Mouse (Mus musculus): ENCODE measurements around the gene 5330417C22Rik. TPM values are rescaled to one million over a fixed set of nuclear protein-coding genes. Genes with fewer than 3 reads are reported as not detected.
A peak's percentile ranks its signal among the peaks of the same experiment; 100 is the strongest.

5330417C22Rik gene
- polyA plus RNA-seq, 1 experiment from 2014 or later: 9.0 TPM

DNA sequence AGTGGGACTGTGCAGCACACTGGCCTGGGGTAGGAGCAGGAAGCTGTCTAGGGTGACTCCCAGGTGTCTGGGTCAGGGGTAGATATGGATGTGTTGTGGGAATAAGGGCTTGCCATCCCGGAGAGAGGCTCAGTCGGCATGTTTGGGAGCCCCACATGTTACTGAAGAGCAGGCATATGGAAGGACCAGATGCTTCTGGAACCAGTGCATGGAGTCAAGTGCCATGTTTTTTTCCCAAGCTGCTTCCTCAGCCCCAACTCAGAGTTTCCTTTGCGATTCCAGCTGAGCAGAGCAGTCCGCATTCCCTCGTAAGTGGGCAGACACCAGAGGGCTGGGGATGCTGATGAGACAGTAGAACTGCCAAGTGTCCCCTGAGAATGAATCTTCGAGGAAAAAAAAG lies 113.3 kb downstream of the 5330417C22Rik start:
- 32% methylated on average over 6 of the region's 6 CpGs for WGBS
- Histone ChIP-seq H3K27ac (ENCODE audit: low read depth) (no peak overlapping the region), H3K9me3 (ENCODE audit: low read depth, low read length) (no peaks in the 10 kb centered on the region), H3K4me2 (no peak overlapping the region), H3K27me3 (ENCODE audit: insufficient read depth, low read length) (no peaks in the 10 kb centered on the region), H3K4me3 (ENCODE audit: low read depth, low read length) (no peak overlapping the region), H3K36me3 (ENCODE audit: insufficient read depth) (peaks cover 30% of the 10 kb centered on the region), H3K9ac (no peak overlapping the region), H3K4me1 (ENCODE audit: insufficient read depth) (peaks cover 9% of the 10 kb centered on the region; the same call in 1 of the 2 replicates)
- ATAC-seq (ENCODE audit: insufficient read depth): no peak
- DNase-seq: no peak
- TF ChIP-seq CTCF (IDR thresholded peaks at IDR 0.05; ENCODE audit: low read depth): no peak

DNA sequence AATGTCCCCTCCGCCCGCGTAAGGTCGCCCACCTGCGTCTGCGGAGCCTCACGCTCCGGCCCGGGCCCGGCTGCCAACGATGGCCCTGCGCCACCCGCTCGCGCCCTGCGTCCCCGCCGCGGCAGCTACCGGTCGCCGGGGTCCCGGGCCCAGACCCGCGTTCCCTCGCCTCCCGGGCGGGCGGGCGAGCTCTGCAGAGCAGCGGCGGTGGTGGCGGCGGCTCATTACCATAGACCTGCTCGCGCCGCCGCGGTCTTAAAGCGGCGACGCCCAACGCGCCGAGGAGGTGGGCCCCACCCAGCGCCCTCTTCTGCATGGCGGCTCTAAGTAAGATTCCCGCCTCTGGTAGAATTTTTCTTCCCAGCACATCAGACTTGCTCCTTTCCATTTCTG lies 120.5 kb downstream of the 5330417C22Rik start:
- WGBS: under 1% methylated on average over 48 of the region's 48 CpGs
- H3K36me3 ChIP-seq (ENCODE audit: insufficient read depth): peaks cover 16% of the 10 kb centered on the region; the same call in 1 of the 2 replicates
- H3K4me2 ChIP-seq: peak overlapping the region; percentile 99
- H3K9me3 ChIP-seq (ENCODE audit: low read depth, low read length): peaks cover 19% of the 10 kb centered on the region; the same call in 1 of the 2 replicates
- ATAC-seq (ENCODE audit: insufficient read depth): peak; percentile 86
- H3K27ac ChIP-seq (ENCODE audit: low read depth): peak overlapping the region; percentile 55; the same call in 1 of the 2 replicates
- peak overlapping the region; percentile 68 for H3K9ac ChIP-seq
- peak overlapping the region; percentile 69 for H3K4me3 ChIP-seq (ENCODE audit: low read depth, low read length)
- TF ChIP-seq CTCF (IDR thresholded peaks at IDR 0.05; ENCODE audit: low read depth): no peak
- peaks cover 17% of the 10 kb centered on the region; the same call in 1 of the 2 replicates for H3K27me3 ChIP-seq (ENCODE audit: insufficient read depth, low read length)
- 0 out of 2 replicates have a peak, but pooled peaks cover 6% of the 10 kb centered on the region for H3K4me1 ChIP-seq (ENCODE audit: insufficient read depth)
- peak; percentile 92 for DNase-seq

DNA sequence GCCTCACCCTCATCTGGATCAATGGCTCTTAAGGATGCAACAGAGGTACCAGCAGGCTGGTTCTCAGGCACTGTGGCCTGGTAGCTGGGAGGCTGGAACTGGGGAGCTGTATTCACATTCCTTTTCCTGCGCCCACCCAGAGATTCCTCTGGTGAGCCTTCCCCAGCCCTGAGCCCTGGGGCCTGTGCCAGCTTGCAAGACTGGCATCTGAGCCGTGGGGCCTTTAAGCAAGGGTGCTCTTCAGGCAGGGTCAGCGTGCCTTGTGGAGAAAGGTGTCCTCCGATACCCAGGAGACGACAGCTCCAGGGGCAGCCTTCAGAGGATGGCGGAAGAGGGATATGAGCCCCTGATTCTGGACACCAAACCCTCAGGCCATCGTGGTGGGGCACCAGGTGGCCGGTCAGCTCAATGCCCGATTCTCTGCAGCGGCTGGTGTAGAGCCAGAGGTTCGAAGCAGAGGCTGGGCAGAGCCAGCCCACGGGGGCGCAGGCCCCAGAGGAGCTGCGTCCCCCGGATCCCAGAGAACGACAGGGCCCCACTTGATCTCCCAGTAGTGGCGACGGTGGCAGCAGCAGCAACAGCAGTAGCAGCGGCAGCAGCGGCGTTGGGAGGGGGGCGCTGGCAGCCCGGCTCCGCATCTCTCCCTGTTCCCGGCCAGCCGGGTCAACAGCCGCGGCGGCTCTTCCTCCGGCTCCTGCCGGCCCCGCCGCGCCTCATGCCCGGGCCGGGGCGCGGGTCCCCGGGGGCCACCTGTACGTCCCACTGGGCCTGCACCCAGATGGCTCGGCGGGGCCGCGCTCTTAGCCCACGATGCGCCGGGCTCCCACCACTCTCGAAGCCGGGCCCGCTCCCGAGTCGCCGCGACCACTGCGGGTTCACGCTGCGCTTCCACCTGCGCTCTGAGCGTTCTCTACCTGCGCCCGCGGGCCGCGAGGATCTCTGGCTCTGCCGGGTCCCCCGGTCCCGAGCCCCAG lies 121.2 kb downstream of the 5330417C22Rik start, which contains the start of gene Celsr2:
TSS of gene Celsr2 (minus strand) at position 696 of the 974 bp plus-strand sequence.
- ATAC-seq (ENCODE audit: insufficient read depth): peak; percentile 26

DNA sequence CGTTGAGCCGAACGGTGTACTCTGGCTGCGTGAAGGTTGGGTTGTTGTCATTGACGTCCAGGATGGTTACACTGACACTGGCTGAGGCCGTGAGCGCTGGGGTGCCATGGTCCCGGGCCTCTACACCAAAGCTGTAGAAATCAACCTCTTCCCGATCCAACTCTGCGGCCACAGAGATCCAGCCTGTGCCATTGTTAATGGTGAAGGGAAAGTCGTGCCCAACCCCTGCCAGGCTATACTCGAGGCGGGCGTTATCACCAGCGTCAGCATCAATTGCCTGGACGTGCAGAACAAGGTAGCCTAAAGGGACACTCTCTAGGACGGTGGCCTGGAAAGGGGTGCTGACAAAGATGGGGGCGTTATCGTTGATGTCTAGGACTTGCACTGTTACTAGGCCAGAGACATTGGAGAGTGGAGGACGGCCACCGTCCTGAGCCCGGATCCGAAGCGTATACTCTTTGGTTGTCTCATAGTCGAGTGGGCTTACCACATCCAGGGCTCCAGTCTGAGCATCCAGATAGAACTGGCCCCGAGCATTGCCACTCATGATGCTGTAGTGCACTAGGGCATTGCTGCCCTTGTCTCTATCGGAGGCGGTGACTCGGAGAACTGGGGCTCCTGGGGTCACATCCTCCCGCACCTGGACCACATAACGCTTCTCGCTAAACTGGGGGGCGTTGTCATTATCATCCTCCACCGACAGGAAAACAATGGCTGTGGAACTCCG lies 122.5 kb downstream of the 5330417C22Rik start:
- DNase-seq: no peak
- WGBS: 95% methylated on average over 35 of the region's 35 CpGs
- ATAC-seq (ENCODE audit: insufficient read depth): no peak
- Histone ChIP-seq H3K4me2 (no peak overlapping the region), H3K36me3 (ENCODE audit: insufficient read depth) (peaks cover 16% of the 10 kb centered on the region; the same call in 1 of the 2 replicates), H3K4me1 (ENCODE audit: insufficient read depth) (0 out of 2 replicates have a peak, but pooled peaks cover 6% of the 10 kb centered on the region), H3K4me3 (ENCODE audit: low read depth, low read length) (no peak overlapping the region), H3K9ac (no peak overlapping the region), H3K27me3 (ENCODE audit: insufficient read depth, low read length) (peaks cover 17% of the 10 kb centered on the region; the same call in 1 of the 2 replicates), H3K27ac (ENCODE audit: low read depth) (no peak overlapping the region), H3K9me3 (ENCODE audit: low read depth, low read length) (peaks cover 19% of the 10 kb centered on the region; the same call in 1 of the 2 replicates)
- no peak for TF ChIP-seq CTCF (IDR thresholded peaks at IDR 0.05; ENCODE audit: low read depth)

More for the DNA sequence above, 121.2 kb downstream of the 5330417C22Rik start, which contains the start of gene Celsr2:
- Histone ChIP-seq H3K36me3 (ENCODE audit: insufficient read depth) (peaks cover 16% of the 10 kb centered on the region; the same call in 1 of the 2 replicates), H3K4me2 (peak within 1 kb of the TSS; percentile 99), H3K4me1 (ENCODE audit: insufficient read depth) (0 out of 2 replicates have a peak, but pooled peaks cover 6% of the 10 kb centered on the region), H3K4me3 (ENCODE audit: low read depth, low read length) (peak within 1 kb of the TSS; percentile 69), H3K27ac (ENCODE audit: low read depth) (peak within 1 kb of the TSS; percentile 55; the same call in 1 of the 2 replicates), H3K9me3 (ENCODE audit: low read depth, low read length) (peaks cover 19% of the 10 kb centered on the region; the same call in 1 of the 2 replicates), H3K9ac (peak within 1 kb of the TSS; percentile 68), H3K27me3 (ENCODE audit: insufficient read depth, low read length) (peaks cover 17% of the 10 kb centered on the region; the same call in 1 of the 2 replicates)
- TF ChIP-seq CTCF (IDR thresholded peaks at IDR 0.05; ENCODE audit: low read depth): no peak
- 4% methylated on average over 60 of the region's 67 CpGs for WGBS
- peak; percentile 55 for DNase-seq

DNA sequence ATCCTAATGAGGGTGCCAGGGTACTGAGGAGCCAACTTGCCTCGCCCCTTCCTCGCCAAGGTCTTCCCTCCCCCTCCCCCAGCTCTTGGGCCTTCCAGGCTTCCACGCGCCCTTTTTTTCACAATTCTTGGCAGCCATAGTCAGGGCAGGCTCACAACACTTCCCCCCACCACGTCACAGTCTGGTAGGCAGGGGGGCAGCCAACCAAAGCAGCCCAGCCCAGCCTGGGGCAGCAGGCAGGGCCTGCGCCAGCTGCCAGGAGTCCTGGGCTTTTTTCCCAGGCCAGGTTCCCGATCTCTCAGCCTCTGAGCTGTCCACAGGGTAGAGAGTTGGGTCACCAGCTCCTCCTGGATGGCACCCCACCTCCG lies 124.6 kb downstream of the 5330417C22Rik start:
- Histone ChIP-seq H3K4me2 (peak overlapping the region; percentile 38; the same call in 1 of the 2 replicates), H3K36me3 (ENCODE audit: insufficient read depth) (peaks cover 16% of the 10 kb centered on the region; the same call in 1 of the 2 replicates), H3K27me3 (ENCODE audit: insufficient read depth, low read length) (peaks cover 14% of the 10 kb centered on the region; the same call in 1 of the 2 replicates), H3K4me3 (ENCODE audit: low read depth, low read length) (no peak overlapping the region), H3K9ac (peak overlapping the region; percentile 6; the same call in 1 of the 2 replicates), H3K9me3 (ENCODE audit: low read depth, low read length) (peaks cover 19% of the 10 kb centered on the region; the same call in 1 of the 2 replicates), H3K4me1 (ENCODE audit: insufficient read depth) (0 out of 2 replicates have a peak, but pooled peaks cover 6% of the 10 kb centered on the region), H3K27ac (ENCODE audit: low read depth) (peak overlapping the region; percentile 6; the same call in 1 of the 2 replicates)
- DNase-seq (peak; percentile 39), ATAC-seq (ENCODE audit: insufficient read depth) (no peak)
- 61% methylated on average over 8 of the region's 8 CpGs for WGBS
- TF ChIP-seq CTCF (IDR thresholded peaks at IDR 0.05; ENCODE audit: low read depth): no peak

DNA sequence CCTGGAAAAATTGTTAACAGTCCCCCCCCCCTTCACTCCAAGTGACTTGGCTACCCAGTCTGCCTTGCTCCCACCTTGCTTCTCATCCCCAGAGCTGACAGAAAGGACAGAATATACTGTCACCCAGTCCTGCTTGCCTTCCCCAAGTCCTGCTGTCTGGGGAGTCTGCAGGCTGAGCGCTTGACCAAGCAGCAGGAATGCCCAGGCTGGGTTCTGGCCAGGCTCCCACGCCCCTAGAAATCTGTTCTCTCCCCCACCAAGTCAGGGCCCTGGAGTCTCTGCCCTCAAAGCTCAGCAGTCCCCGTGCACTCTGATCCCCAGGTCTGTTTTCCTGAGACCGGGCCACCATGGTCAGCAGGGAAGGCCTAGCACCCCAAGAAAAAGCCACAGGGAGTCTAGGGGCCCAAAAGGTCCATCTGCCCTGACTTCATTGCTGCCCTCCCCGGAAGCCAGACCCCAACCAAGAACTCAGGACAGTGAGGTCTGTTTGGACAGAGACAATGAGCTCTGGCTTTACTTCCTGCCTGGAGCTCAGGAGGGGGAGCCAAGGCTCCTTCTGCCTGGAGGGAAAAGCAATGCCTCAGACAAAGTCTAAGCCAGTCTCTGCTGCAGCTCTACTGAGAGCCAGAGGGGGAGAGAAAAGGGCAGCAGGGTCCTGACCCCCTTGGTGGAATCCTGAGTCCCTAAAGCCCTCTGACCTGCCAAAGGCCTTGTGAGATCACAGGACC lies 125.1 kb downstream of the 5330417C22Rik start:
- WGBS: 59% methylated on average over 5 of the region's 5 CpGs
- ATAC-seq (ENCODE audit: insufficient read depth): no peak
- peak overlapping the region; percentile 12; the same call in 1 of the 2 replicates for H3K27ac ChIP-seq (ENCODE audit: low read depth)
- peaks cover 14% of the 10 kb centered on the region; the same call in 1 of the 2 replicates for H3K27me3 ChIP-seq (ENCODE audit: insufficient read depth, low read length)
- H3K4me3 ChIP-seq (ENCODE audit: low read depth, low read length): no peak overlapping the region
- TF ChIP-seq CTCF (IDR thresholded peaks at IDR 0.05; ENCODE audit: low read depth): no peak
- 0 out of 2 replicates have a peak overlapping the region, but pooled peaks have one; percentile 20 for H3K9ac ChIP-seq
- peaks cover 20% of the 10 kb centered on the region; the same call in 1 of the 2 replicates for H3K36me3 ChIP-seq (ENCODE audit: insufficient read depth)
- 0 out of 2 replicates have a peak, but pooled peaks cover 6% of the 10 kb centered on the region for H3K4me1 ChIP-seq (ENCODE audit: insufficient read depth)
- H3K9me3 ChIP-seq (ENCODE audit: low read depth, low read length): peaks cover 19% of the 10 kb centered on the region; the same call in 1 of the 2 replicates
- no peak for DNase-seq
- H3K4me2 ChIP-seq: peak overlapping the region; percentile 38
